Mouse (Mus musculus) erythroblast, embryonic 14.5 days (primary cell): ENCODE data around the gene Hdac1.

Experiments
- GATA1 ChIP-seq: IDR thresholded peaks from 2 replicates; pipeline ENCODE4 v1.6.1; 2012; ENCODE audit warnings: low read length, inconsistent platforms, mixed read lengths
- TAL1 ChIP-seq: IDR thresholded peaks from 3 replicates; pipeline ENCODE4 v1.6.1; 2012; ENCODE audit warnings: low read length, inconsistent platforms, mixed read lengths

GRCm38 (mm10) chr4:129586943-129587342, 44.4 kb upstream of the Hdac1 start:
- TF ChIP-seq GATA1 = no peak
- no peak for TF ChIP-seq TAL1
